13 mouse cellular contexts compared by ENCODE assay signal in genomic region chr4:95794651-95795050, GRCm38 (mm10).
DNase-seq lines count a peak whose midpoint lies in the region; ATAC-seq lines count a peak whose summit lies in the region.
"Had no signal": no experiment of that assay in that cellular context is flagged by ENCODE, and none has a peak within 500 bp of the region (broad histone marks: within the 10 kb centered on the region; RNA-seq: fewer than 3 reads in every experiment).

No protein-coding gene starts in this region.

- no peaks in the 10 kb centered on the region for H3K9me3 ChIP-seq in hindbrain, embryonic 10.5 days
- no peaks in the 10 kb centered on the region for H3K9me3 ChIP-seq in hindbrain, embryonic 13.5 days
- no peaks in the 10 kb centered on the region for H3K9me3 ChIP-seq in kidney, embryonic 14.5 days (ENCODE audit: control insufficient read depth, low read length)
- H3K9me3 ChIP-seq in stomach, embryonic 14.5 days (ENCODE audit: control insufficient read depth, low read depth, low read length) = no peaks in the 10 kb centered on the region
- H3K9me3 ChIP-seq: hindbrain, embryonic 12.5 days had no signal

- peak overlapping the region; percentile 59; the same call in 1 of the 2 replicates for H3K27ac ChIP-seq in hindbrain, embryonic 10.5 days
- H3K27ac ChIP-seq in hindbrain, embryonic 13.5 days = no peak overlapping the region
- H3K27ac ChIP-seq in kidney, embryonic 14.5 days (ENCODE audit: low read depth, low read length) = no peak overlapping the region
- H3K27ac ChIP-seq in stomach, embryonic 14.5 days (ENCODE audit: low read length) = peak overlapping the region; percentile 55; the same call in 1 of the 2 replicates
- H3K27ac ChIP-seq: hindbrain, embryonic 12.5 days had no signal

- WGBS in hindbrain, embryonic 10.5 days = 60% methylated on average over 6 of the region's 6 CpGs
- WGBS in hindbrain, embryonic 13.5 days = 79% methylated on average over 6 of the region's 6 CpGs
- WGBS in kidney, embryonic 14.5 days = 41% methylated on average over 6 of the region's 6 CpGs
- 27% methylated on average over 6 of the region's 6 CpGs for WGBS in stomach, embryonic 14.5 days

- peaks cover 9% of the 10 kb centered on the region; the same call in 1 of the 2 replicates for H3K4me1 ChIP-seq in hindbrain, embryonic 10.5 days (replicated peaks)
- no peaks in the 10 kb centered on the region for H3K4me1 ChIP-seq in hindbrain, embryonic 13.5 days (replicated peaks)
- 0 out of 2 replicates have a peak, but pooled peaks cover 4% of the 10 kb centered on the region for H3K4me1 ChIP-seq in kidney, embryonic 14.5 days (ENCODE audit: control insufficient read depth, insufficient read depth, low read length)
- H3K4me1 ChIP-seq in stomach, embryonic 14.5 days (ENCODE audit: control insufficient read depth, insufficient read depth, low read length) = peaks cover 12% of the 10 kb centered on the region
- H3K4me1 ChIP-seq: hindbrain, embryonic 12.5 days had no signal

- ATAC-seq in hindbrain, embryonic 13.5 days (ENCODE audit: low FRiP score) = no peak
- ATAC-seq in kidney, embryonic 14.5 days (ENCODE audit: low FRiP score, low TSS enrichment) = 0 out of 2 replicates have a peak, but pooled peaks have one; percentile 26
- ATAC-seq in stomach, embryonic 14.5 days (ENCODE audit: insufficient number of reproducible peaks, insufficient read depth, low FRiP score, low read depth) = no peak

- no peaks in the 10 kb centered on the region for H3K36me3 ChIP-seq in hindbrain, embryonic 10.5 days
- H3K36me3 ChIP-seq in hindbrain, embryonic 13.5 days = no peaks in the 10 kb centered on the region
- H3K36me3 ChIP-seq in kidney, embryonic 14.5 days (ENCODE audit: control insufficient read depth, insufficient read depth, low read length) = no peaks in the 10 kb centered on the region
- no peaks in the 10 kb centered on the region for H3K36me3 ChIP-seq in stomach, embryonic 14.5 days (ENCODE audit: control insufficient read depth, insufficient read depth, low read length)
- H3K36me3 ChIP-seq: hindbrain, embryonic 12.5 days had no signal

- H3K9ac ChIP-seq in hindbrain, embryonic 13.5 days = no peak overlapping the region
- H3K9ac ChIP-seq in kidney, embryonic 14.5 days (ENCODE audit: low read depth, low read length) = no peak overlapping the region
- no peak overlapping the region for H3K9ac ChIP-seq in stomach, embryonic 14.5 days (replicated peaks; ENCODE audit: low read depth, low read length)
- H3K9ac ChIP-seq: hindbrain, embryonic 12.5 days; lung, embryonic 14.5 days had no signal

- peak; percentile 29 for DNase-seq in hindbrain, embryonic 10.5 days (ENCODE audit: low spot score)
- DNase-seq in embryo, embryonic 9.5 days (ENCODE audit: extremely low spot score) = peak; percentile 53
- no peak for DNase-seq in cerebellum, adult 18-20 months
- no peak for DNase-seq in testis, postnatal 14 days (ENCODE audit: low spot score)
- no peak for DNase-seq in spleen, postnatal 36 days (ENCODE audit: low spot score in 2 of 2)
- DNase-seq: cerebellum, adult 11-12 months; layer of hippocampus, postnatal 36 days; lung, embryonic 14.5 days; thymus, postnatal 14 days had no signal

- no peaks in the 10 kb centered on the region for H3K27me3 ChIP-seq in hindbrain, embryonic 10.5 days (ENCODE audit: insufficient read depth, poor library complexity, severe bottlenecking)
- H3K27me3 ChIP-seq in hindbrain, embryonic 13.5 days = no peaks in the 10 kb centered on the region
- H3K27me3 ChIP-seq in kidney, embryonic 14.5 days (ENCODE audit: control insufficient read depth, insufficient read depth, low read length) = no peaks in the 10 kb centered on the region
- no peaks in the 10 kb centered on the region for H3K27me3 ChIP-seq in stomach, embryonic 14.5 days (ENCODE audit: control insufficient read depth, insufficient read depth, low read length)
- H3K27me3 ChIP-seq: hindbrain, embryonic 12.5 days had no signal

- H3K4me2 ChIP-seq in hindbrain, embryonic 13.5 days = no peak overlapping the region
- no peak overlapping the region for H3K4me2 ChIP-seq in kidney, embryonic 14.5 days (replicated peaks; ENCODE audit: low read depth, low read length)
- no peak overlapping the region for H3K4me2 ChIP-seq in stomach, embryonic 14.5 days (replicated peaks; ENCODE audit: low read depth, low read length)
- H3K4me2 ChIP-seq: hindbrain, embryonic 12.5 days; lung, embryonic 14.5 days had no signal

- no peak overlapping the region for H3K4me3 ChIP-seq in hindbrain, embryonic 10.5 days
- H3K4me3 ChIP-seq in hindbrain, embryonic 13.5 days = no peak overlapping the region
- no peak overlapping the region for H3K4me3 ChIP-seq in kidney, embryonic 14.5 days (ENCODE audit: low read length)
- H3K4me3 ChIP-seq in stomach, embryonic 14.5 days (ENCODE audit: low read depth, low read length) = no peak overlapping the region
- H3K4me3 ChIP-seq: hindbrain, embryonic 12.5 days had no signal

Comparison
In these comparisons a context has a peak if more than half of its experiments do, and no peak if none do; other contexts are left out.
1. H3K27ac ChIP-seq: peak in hindbrain, embryonic 10.5 days (single experiment) and stomach, embryonic 14.5 days (single experiment); none in hindbrain, embryonic 13.5 days (single experiment) and kidney, embryonic 14.5 days (single experiment).
2. DNase-seq: peak in hindbrain, embryonic 10.5 days (single experiment) and embryo, embryonic 9.5 days (single experiment); none in cerebellum, adult 18-20 months (0 of 2), testis, postnatal 14 days (single experiment) and spleen, postnatal 36 days (0 of 2).